Mouse (Mus musculus) erythroblast, embryonic 14.5 days (primary cell): ENCODE measurements around the gene Ltb. TPM values are rescaled to one million over a fixed set of nuclear protein-coding genes. Genes with fewer than 3 reads are reported as not detected.
A peak's percentile ranks its signal among the peaks of the same experiment; 100 is the strongest.
"Not testable (repeated sequence)": the region's sequence is repeated elsewhere in the genome, so short reads cannot be mapped to it uniquely, and the experiment has no call there.

Source experiments
- H3K27me3 ChIP-seq: 2 replicates; pipeline ENCODE4 v1.6.1; 2012; ENCODE audit warnings: inconsistent platforms; ENCODE audit not compliant: control insufficient read depth
- H3K36me3 ChIP-seq: 2 replicates; pipeline ENCODE4 v1.6.1; 2012; ENCODE audit warnings: mild to moderate bottlenecking, inconsistent platforms; ENCODE audit not compliant: control insufficient read depth
- H3K4me1 ChIP-seq: 2 replicates; pipeline ENCODE4 v1.6.1; 2012; ENCODE audit warnings: inconsistent platforms; ENCODE audit not compliant: control insufficient read depth
- H3K4me3 ChIP-seq: replicated peaks from 2 replicates; pipeline ENCODE3; 2012; ENCODE audit warnings: moderate library complexity, mild to moderate bottlenecking, inconsistent platforms
- H3K9me3 ChIP-seq: 2 replicates; pipeline ENCODE4 v1.6.1; 2012; ENCODE audit warnings: low read length, inconsistent platforms, mixed read lengths; ENCODE audit not compliant: control insufficient read depth
- GATA1 ChIP-seq: IDR thresholded peaks from 2 replicates; pipeline ENCODE4 v1.6.1; 2012; ENCODE audit warnings: low read length, inconsistent platforms, mixed read lengths
- TAL1 ChIP-seq: IDR thresholded peaks from 3 replicates; pipeline ENCODE4 v1.6.1; 2012; ENCODE audit warnings: low read length, inconsistent platforms, mixed read lengths
- polyA plus RNA-seq: library from polyadenylated mRNA; stranded (reverse); fragments of >175 nt; gene quantifications from 2 replicates; pipeline ENCODE4 v1.2.3, GENCODE M21; 2012

Gene Ltb
- polyA plus RNA-seq, 1 experiment = 0.08 TPM

GRCm38 (mm10) chr17:35231022-35231421, 36.8 kb downstream of the Ltb start:
- TF ChIP-seq TAL1 (no peak), GATA1 (no peak)
- Histone ChIP-seq H3K36me3 (peaks cover 66% of the 10 kb centered on the region), H3K27me3 (no peaks in the 10 kb centered on the region), H3K9me3 (no peaks in the 10 kb centered on the region), H3K4me1 (peaks cover 38% of the 10 kb centered on the region), H3K4me3 (no peak overlapping the region)

GRCm38 (mm10) chr17:35232043-35232442, 37.8 kb downstream of the Ltb start:
- Histone ChIP-seq H3K9me3 (no peaks in the 10 kb centered on the region), H3K4me3 (peak overlapping the region; percentile 3), H3K4me1 (peaks cover 48% of the 10 kb centered on the region), H3K36me3 (peaks cover 61% of the 10 kb centered on the region), H3K27me3 (no peaks in the 10 kb centered on the region)
- TF ChIP-seq GATA1 = no peak
- no peak for TF ChIP-seq TAL1

- Histone ChIP-seq H3K4me3 (no peak overlapping the region), H3K4me1 (peaks cover 49% of the 10 kb centered on the region), H3K27me3 (no peaks in the 10 kb centered on the region), H3K9me3 (no peaks in the 10 kb centered on the region), H3K36me3 (peaks cover 55% of the 10 kb centered on the region)
- TF ChIP-seq TAL1 (no peak), GATA1 (no peak)
These were observed 38.4 kb downstream of the Ltb start for GRCm38 (mm10) chr17:35232659-35233058.

GRCm38 (mm10) chr17:35233114-35233980, 39.1 kb downstream of the Ltb start, which contains the start of gene Atp6v1g2:
Gene Atp6v1g2, plus strand, starts transcription at chr17:35233660.
- peak within 1 kb of the TSS; percentile 79 for H3K4me3 ChIP-seq
- peaks cover 49% of the 10 kb centered on the region for H3K4me1 ChIP-seq
- no peaks in the 10 kb centered on the region for H3K9me3 ChIP-seq
- peaks cover 48% of the 10 kb centered on the region for H3K36me3 ChIP-seq
- TF ChIP-seq GATA1 (no peak), TAL1 (no peak)
- H3K27me3 ChIP-seq = no peaks in the 10 kb centered on the region

GRCm38 (mm10) chr17:35234090-35234489, 39.9 kb downstream of the Ltb start:
- Histone ChIP-seq H3K36me3 (peaks cover 41% of the 10 kb centered on the region), H3K4me1 (peaks cover 49% of the 10 kb centered on the region)
- not testable (repeated sequence) for H3K27me3 ChIP-seq, H3K9me3 ChIP-seq, H3K4me3 ChIP-seq

DNA sequence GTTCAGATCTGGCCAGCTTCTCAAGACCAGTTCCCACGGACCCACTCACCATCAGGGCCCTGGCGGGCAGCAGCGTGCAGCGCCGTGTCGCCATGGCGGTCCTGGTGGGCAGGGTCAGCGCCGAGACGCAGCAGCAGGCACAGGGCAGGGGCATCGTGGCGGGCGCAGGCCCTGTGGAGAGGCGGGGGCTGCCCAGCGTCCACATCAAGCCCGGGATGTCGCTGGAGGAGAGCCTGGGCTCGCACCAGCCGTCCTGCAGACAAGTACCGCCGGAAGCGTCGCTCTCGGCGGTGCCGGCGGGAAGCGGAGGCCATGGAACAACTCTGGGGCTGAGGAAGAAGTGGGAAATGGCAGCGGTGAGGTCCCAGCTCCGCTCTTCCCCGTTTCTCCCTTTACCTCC, 40.7 kb downstream of the Ltb start:
- no peaks in the 10 kb centered on the region for H3K27me3 ChIP-seq
- peak overlapping the region; percentile 79 for H3K4me3 ChIP-seq
- H3K36me3 ChIP-seq = peaks cover 33% of the 10 kb centered on the region
- TF ChIP-seq GATA1 = no peak
- peaks cover 52% of the 10 kb centered on the region for H3K4me1 ChIP-seq
- no peaks in the 10 kb centered on the region for H3K9me3 ChIP-seq

DNA sequence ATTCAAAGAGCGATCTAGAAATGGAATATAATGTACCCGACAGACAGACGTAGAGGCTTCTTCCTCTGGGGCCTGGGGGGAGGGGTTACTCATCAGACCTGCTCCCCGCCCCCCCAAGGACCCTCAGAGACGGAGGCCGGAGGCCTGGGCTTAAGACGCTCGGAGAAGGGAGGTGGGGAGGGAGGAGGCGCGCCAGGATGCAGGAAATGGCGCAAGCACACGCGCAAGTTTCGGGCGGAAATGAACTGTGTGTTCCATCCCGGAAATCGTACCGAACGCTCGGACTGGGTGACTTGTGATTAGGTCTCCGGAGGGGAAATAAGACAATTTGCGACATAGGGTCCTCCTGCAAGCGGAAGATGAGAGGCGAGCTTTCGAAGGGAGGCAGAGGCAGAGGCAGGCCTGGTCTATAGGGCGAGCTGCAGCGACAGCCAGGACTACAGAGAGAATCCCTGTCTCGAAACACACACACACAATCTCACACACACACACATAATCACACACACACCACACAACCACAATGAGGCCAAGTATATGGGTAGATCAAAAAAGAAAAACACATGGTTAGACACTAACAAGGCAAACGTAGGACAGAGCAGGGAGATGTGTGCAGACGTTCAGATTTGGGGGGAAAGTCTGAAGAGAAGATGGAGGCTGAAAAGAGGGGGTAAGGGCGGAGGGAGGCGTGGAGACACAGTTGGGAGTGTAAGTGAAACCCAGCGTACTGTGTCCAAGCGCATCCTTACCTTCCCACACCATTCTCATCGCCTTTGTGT, 41.6 kb downstream of the Ltb start, which contains the start of gene Nfkbil1:
TSS of gene Nfkbil1 (minus strand) at position 179 of the 776 bp plus-strand sequence.
- H3K4me1 ChIP-seq = peaks cover 61% of the 10 kb centered on the region
- H3K9me3 ChIP-seq = no peaks in the 10 kb centered on the region
- H3K36me3 ChIP-seq = peaks cover 26% of the 10 kb centered on the region
- no peak for TF ChIP-seq GATA1
- no peak for TF ChIP-seq TAL1
- peak within 1 kb of the TSS; percentile 79 for H3K4me3 ChIP-seq
- no peaks in the 10 kb centered on the region for H3K27me3 ChIP-seq

- Histone ChIP-seq H3K9me3 (no peaks in the 10 kb centered on the region), H3K4me1 (peaks cover 63% of the 10 kb centered on the region), H3K27me3 (no peaks in the 10 kb centered on the region), H3K4me3 (peak overlapping the region; percentile 79), H3K36me3 (peaks cover 20% of the 10 kb centered on the region)
- TF ChIP-seq TAL1 (no peak), GATA1 (no peak)
These were observed 42.1 kb downstream of the Ltb start for GRCm38 (mm10) chr17:35236390-35236746.

DNA sequence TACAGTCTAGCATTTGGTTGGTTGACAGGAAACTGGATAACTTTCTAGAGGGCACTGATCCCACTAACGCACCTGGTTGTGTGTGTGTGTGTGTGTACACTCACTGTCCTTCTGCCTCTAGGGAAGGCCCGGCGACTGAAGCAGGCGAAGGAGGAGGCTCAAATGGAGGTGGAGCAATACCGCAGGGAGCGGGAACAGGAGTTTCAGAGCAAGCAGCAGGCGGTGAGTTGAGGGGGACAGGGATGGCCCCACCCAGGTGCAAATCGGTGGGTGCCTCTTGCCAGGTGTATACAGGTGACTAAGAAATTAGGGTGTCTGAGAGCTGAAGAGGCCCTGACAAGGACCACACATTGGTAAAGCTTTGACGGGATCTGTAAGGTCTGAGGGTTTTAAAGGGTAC, 42.8 kb downstream of the Ltb start:
- no peaks in the 10 kb centered on the region for H3K9me3 ChIP-seq
- H3K4me3 ChIP-seq = no peak overlapping the region
- TF ChIP-seq GATA1 (no peak), TAL1 (no peak)
- no peaks in the 10 kb centered on the region for H3K27me3 ChIP-seq
- peaks cover 62% of the 10 kb centered on the region for H3K4me1 ChIP-seq
- peaks cover 17% of the 10 kb centered on the region for H3K36me3 ChIP-seq
